Mouse (Mus musculus) midbrain, postnatal 0 days (tissue): ENCODE data around the gene St8sia2. TPM values are rescaled to one million over a fixed set of nuclear protein-coding genes. Genes with fewer than 3 reads are reported as not detected.

ENCODE experiments used
- ATAC-seq: fragments of 200-750 bp; cut with Nextera tagmentation; 2 replicates; pipeline ENCODE4 v1.8.0; 2017; ENCODE audit warnings: moderate number of reproducible peaks, mild to moderate bottlenecking, moderate TSS enrichment, moderate library complexity; ENCODE audit not compliant: low FRiP score
- DNase-seq: peaks from one replicate; pipeline ENCODE4 v3.0.0-alpha.2; 2015; ENCODE audit warnings: low spot score
- H3K27ac ChIP-seq: fragments of 300-500 bp; sonication (generic); 2 replicates; pipeline ENCODE4 v1.5.1; 2014; ENCODE audit warnings: low read depth, mild to moderate bottlenecking, low read length, mixed read lengths
- H3K27me3 ChIP-seq: fragments of 300-500 bp; sonication (generic); 2 replicates; pipeline ENCODE4 v1.6.1; 2014; ENCODE audit warnings: low read length, control low read depth, mixed read lengths; ENCODE audit not compliant: insufficient read depth
- H3K36me3 ChIP-seq: fragments of 300-500 bp; sonication (generic); 2 replicates; pipeline ENCODE4 v1.6.1; 2014; ENCODE audit warnings: low read length, control low read depth, mixed read lengths; ENCODE audit not compliant: insufficient read depth
- H3K4me1 ChIP-seq: fragments of 300-500 bp; sonication (generic); 2 replicates; pipeline ENCODE4 v1.6.1; 2014; ENCODE audit warnings: mild to moderate bottlenecking, control low read depth, antibody characterized with exemption, low read length, mixed read lengths; ENCODE audit not compliant: insufficient read depth
- H3K4me2 ChIP-seq: fragments of 300-500 bp; sonication (generic); 2 replicates; pipeline ENCODE4 v1.6.1; 2014; ENCODE audit warnings: low read depth, mild to moderate bottlenecking, low read length, mixed read lengths; ENCODE audit not compliant: poor library complexity, severe bottlenecking
- H3K4me3 ChIP-seq: fragments of 300-500 bp; sonication (generic); 2 replicates; pipeline ENCODE4 v1.5.1; 2014; ENCODE audit warnings: low read depth, mild to moderate bottlenecking, low read length, moderate library complexity
- H3K9ac ChIP-seq: fragments of 300-500 bp; sonication (generic); replicated peaks from 2 replicates; pipeline ENCODE4 v1.6.1; 2014; ENCODE audit warnings: mild to moderate bottlenecking, low read length, moderate library complexity, mixed read lengths; ENCODE audit not compliant: poor library complexity, severe bottlenecking
- H3K9me3 ChIP-seq: fragments of 300-500 bp; sonication (generic); 2 replicates; pipeline ENCODE4 v1.6.1; 2016; ENCODE audit warnings: low read length, control low read depth
- CTCF ChIP-seq: IDR thresholded peaks from 2 replicates; pipeline ENCODE4 v1.5.1; 2016; ENCODE audit warnings: antibody characterized with exemption, mild to moderate bottlenecking
- WGBS: fragments of 180-500 bp; shearing (Covaris S2); extraction: QIAGEN DNeasy Blood & Tissue Kit; methylation state at CpG from one replicate; pipeline ENCODE4 v1.1.7; 2014; 5-methylcytosine and 5-hydroxymethylcytosine counted together
- polyA plus RNA-seq: library from polyadenylated mRNA; unstranded; fragments of >200 nt; fragmentation: Nextera tagmentation; extraction: Ambion mirVana; gene quantifications from 2 replicates; pipeline ENCODE4 v1.2.1, GENCODE M21; 2015
- total RNA-seq: library from RNA; depleted of rRNA; stranded (reverse); fragments of >200 nt; gene quantifications from 2 replicates; pipeline ENCODE4 v1.2.3, GENCODE M21; 2014; rRNA removed

Gene St8sia2
- total RNA-seq = 75.1 and 100 TPM in 2 replicates
- polyA plus RNA-seq = 81.1 and 88.1 TPM in 2 replicates

DNA sequence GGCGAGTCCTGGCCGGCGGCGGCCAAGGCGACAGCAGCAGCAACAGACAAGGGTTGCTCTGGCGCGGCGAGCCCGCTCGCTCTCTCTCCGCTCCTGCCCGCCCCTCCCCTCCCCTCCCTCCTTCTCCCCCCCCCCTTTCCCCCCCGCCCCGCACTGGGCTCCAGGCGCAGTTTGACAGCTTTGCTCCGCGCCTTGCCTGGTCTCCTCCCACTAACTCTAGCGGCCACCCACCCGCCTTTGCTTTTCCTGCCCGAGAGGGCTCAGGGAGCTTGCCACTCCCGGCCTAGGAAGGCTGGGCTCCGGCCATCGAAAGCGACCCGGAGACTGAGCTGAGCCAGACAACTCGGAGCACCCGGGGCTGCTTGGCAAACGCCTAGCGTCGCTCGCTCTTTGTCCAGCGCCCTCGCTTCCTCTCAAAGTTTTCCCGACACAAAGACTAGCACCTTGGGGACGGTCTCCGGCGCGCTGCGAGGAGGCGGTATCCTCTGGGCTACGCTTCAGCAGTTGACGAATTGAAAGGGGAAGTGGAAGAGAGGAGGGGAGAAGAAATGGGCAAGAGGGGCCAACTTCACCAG, at the start of gene St8sia2:
Gene St8sia2 (minus strand): TSS at position 90 of the 575 bp plus-strand sequence.
- TF ChIP-seq CTCF = no peak
- no peaks in the 10 kb centered on the region for H3K36me3 ChIP-seq
- peak within 1 kb of the TSS; percentile 71 for H3K4me3 ChIP-seq
- WGBS = under 1% methylated on average over 38 of the region's 42 CpGs
- H3K9ac ChIP-seq = peak within 1 kb of the TSS; percentile 96
- H3K27me3 ChIP-seq = no peaks in the 10 kb centered on the region
- peak; percentile 79 for ATAC-seq
- H3K27ac ChIP-seq = peak within 1 kb of the TSS; percentile 94
- peak; percentile 79 for DNase-seq
- no peaks in the 10 kb centered on the region for H3K9me3 ChIP-seq
- H3K4me2 ChIP-seq = peak within 1 kb of the TSS; percentile 67
- H3K4me1 ChIP-seq = peaks cover 16% of the 10 kb centered on the region

- no peaks in the 10 kb centered on the region for H3K4me1 ChIP-seq
- no peak overlapping the region for H3K4me2 ChIP-seq
- no peak overlapping the region for H3K9ac ChIP-seq
- DNase-seq = no peak
- no peaks in the 10 kb centered on the region for H3K36me3 ChIP-seq
- WGBS = 97% methylated on average over 6 of the region's 6 CpGs
- no peak overlapping the region for H3K4me3 ChIP-seq
- no peak overlapping the region for H3K27ac ChIP-seq
- no peaks in the 10 kb centered on the region for H3K27me3 ChIP-seq
- TF ChIP-seq CTCF = no peak
- no peaks in the 10 kb centered on the region for H3K9me3 ChIP-seq
- ATAC-seq = no peak
Observed at GRCm38 (mm10) chr7:74061076-74061475, 47.6 kb upstream of the St8sia2 start.

- no peak for TF ChIP-seq CTCF
- Histone ChIP-seq H3K9me3 (no peaks in the 10 kb centered on the region), H3K9ac (no peak overlapping the region), H3K4me1 (no peaks in the 10 kb centered on the region), H3K27me3 (no peaks in the 10 kb centered on the region), H3K4me3 (no peak overlapping the region), H3K36me3 (no peaks in the 10 kb centered on the region), H3K4me2 (no peak overlapping the region), H3K27ac (no peak overlapping the region)
- ATAC-seq = no peak
- DNase-seq = no peak
- WGBS = 86% methylated on average over 3 of the region's 3 CpGs
Observed at GRCm38 (mm10) chr7:74060306-74060946, 46.9 kb upstream of the St8sia2 start.

DNA sequence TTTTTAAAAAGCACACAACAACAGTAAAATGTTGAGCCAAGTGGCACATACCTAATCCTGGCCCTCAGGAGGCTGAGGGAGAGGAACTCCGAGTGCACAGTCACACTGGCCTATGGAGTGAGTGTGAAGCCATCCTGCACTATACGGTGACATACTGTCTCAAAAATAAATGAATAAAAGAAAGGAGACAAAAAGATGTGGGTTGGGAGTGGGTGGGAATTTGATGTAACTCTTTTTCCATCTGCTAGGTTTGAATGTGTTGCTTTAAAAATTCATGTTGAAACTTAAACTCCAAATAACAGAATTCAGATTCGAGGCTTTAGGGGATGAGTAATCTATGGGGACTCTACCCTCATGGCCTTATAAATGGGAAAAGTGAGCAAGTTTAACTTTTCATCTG, 46.2 kb upstream of the St8sia2 start:
- no peak overlapping the region for H3K4me2 ChIP-seq
- no peaks in the 10 kb centered on the region for H3K4me1 ChIP-seq
- no peaks in the 10 kb centered on the region for H3K36me3 ChIP-seq
- H3K27ac ChIP-seq = no peak overlapping the region
- ATAC-seq = no peak
- WGBS = 83% methylated on average over 3 of the region's 3 CpGs
- no peak for TF ChIP-seq CTCF
- no peak overlapping the region for H3K4me3 ChIP-seq
- H3K9me3 ChIP-seq = no peaks in the 10 kb centered on the region
- DNase-seq = no peak
- H3K27me3 ChIP-seq = no peaks in the 10 kb centered on the region
- no peak overlapping the region for H3K9ac ChIP-seq

DNA sequence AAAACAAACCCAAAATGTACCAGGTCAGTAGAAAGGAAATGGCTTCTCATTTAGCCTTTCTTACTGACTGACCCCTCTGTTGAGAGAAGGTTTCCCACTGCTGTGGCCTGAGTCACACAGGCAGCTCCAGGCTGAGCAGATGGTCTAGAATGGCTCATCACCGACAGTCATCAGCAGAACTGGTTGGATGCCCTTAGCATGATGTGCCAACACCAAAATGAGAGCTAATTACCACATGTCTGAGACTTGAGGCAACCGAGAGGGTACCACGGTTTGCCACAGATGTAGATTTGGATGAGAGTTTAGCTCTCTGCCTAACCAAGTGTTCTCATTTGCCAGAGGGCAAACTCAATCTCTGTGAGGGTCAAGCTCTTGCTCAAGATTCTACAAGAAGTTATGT, 42.3 kb upstream of the St8sia2 start:
- no peak for TF ChIP-seq CTCF
- H3K36me3 ChIP-seq = no peaks in the 10 kb centered on the region
- no peak overlapping the region for H3K9ac ChIP-seq
- no peaks in the 10 kb centered on the region for H3K9me3 ChIP-seq
- peak; percentile 43 for DNase-seq
- 89% methylated on average over 3 of the region's 3 CpGs for WGBS
- H3K4me3 ChIP-seq = no peak overlapping the region
- H3K27ac ChIP-seq = no peak overlapping the region
- no peaks in the 10 kb centered on the region for H3K4me1 ChIP-seq
- H3K4me2 ChIP-seq = no peak overlapping the region
- ATAC-seq = no peak
- no peaks in the 10 kb centered on the region for H3K27me3 ChIP-seq

- Histone ChIP-seq H3K4me2 (no peak overlapping the region), H3K9me3 (no peaks in the 10 kb centered on the region), H3K4me1 (no peaks in the 10 kb centered on the region), H3K4me3 (no peak overlapping the region), H3K27me3 (no peaks in the 10 kb centered on the region), H3K9ac (no peak overlapping the region), H3K36me3 (no peaks in the 10 kb centered on the region), H3K27ac (no peak overlapping the region)
- ATAC-seq (no peak), DNase-seq (peak; percentile 70)
- no peak for TF ChIP-seq CTCF
- 50% methylated on average over 2 of the region's 2 CpGs for WGBS
Observed at GRCm38 (mm10) chr7:74047591-74047990, 34.1 kb upstream of the St8sia2 start.
